Mouse (Mus musculus): Measurements from ENCODE around the gene Zfp710. TPM values are rescaled to one million over a fixed set of nuclear protein-coding genes. Genes with fewer than 3 reads are reported as not detected.

The Zfp710 gene
- polyA plus RNA-seq, 1 experiment from 2014 or later: 5.9 TPM

- TF ChIP-seq EP300 (IDR thresholded peaks at IDR 0.05; ENCODE audit: low read depth) (no peak), CTCF (IDR thresholded peaks at IDR 0.05; ENCODE audit: low read depth) (no peak)
- peak overlapping the region; percentile 91 for H3K27ac ChIP-seq (ENCODE audit: low read depth)
- no peak for ATAC-seq
- WGBS (ENCODE audit: insufficient replicate concordance): 35% methylated on average over 13 of the region's 13 CpGs
- 0 out of 2 replicates have a peak, but pooled peaks cover 4% of the 10 kb centered on the region for H3K36me3 ChIP-seq (replicated peaks; ENCODE audit: insufficient read depth, low read length)
- no peaks in the 10 kb centered on the region for H3K27me3 ChIP-seq (ENCODE audit: insufficient read depth, low read length)
- no peak overlapping the region for H3K4me3 ChIP-seq (ENCODE audit: low read depth, low read length)
- no peaks in the 10 kb centered on the region for H3K9me3 ChIP-seq (ENCODE audit: low read length)
- peak overlapping the region; percentile 42; the same call in 1 of the 2 replicates for H3K4me2 ChIP-seq (ENCODE audit: low read depth, low read length)
- peaks cover 58% of the 10 kb centered on the region for H3K4me1 ChIP-seq (ENCODE audit: insufficient read depth)
- peak; percentile 40 for DNase-seq
- no peak overlapping the region for H3K9ac ChIP-seq (replicated peaks)
Measured at GRCm38 (mm10) chr7:80059064-80059838, 34.6 kb downstream of the Zfp710 start.

- ATAC-seq (no peak), DNase-seq (no peak)
- no peak overlapping the region for H3K9ac ChIP-seq (replicated peaks)
- H3K36me3 ChIP-seq (replicated peaks; ENCODE audit: insufficient read depth, low read length): 0 out of 2 replicates have a peak, but pooled peaks cover 4% of the 10 kb centered on the region
- WGBS (ENCODE audit: insufficient replicate concordance): 60% methylated on average over 10 of the region's 10 CpGs
- TF ChIP-seq EP300 (IDR thresholded peaks at IDR 0.05; ENCODE audit: low read depth): no peak
- H3K27me3 ChIP-seq (ENCODE audit: insufficient read depth, low read length): no peaks in the 10 kb centered on the region
- H3K4me1 ChIP-seq (ENCODE audit: insufficient read depth): peaks cover 62% of the 10 kb centered on the region
- 0 out of 2 replicates have a peak overlapping the region, but pooled peaks have one; percentile 9 for H3K27ac ChIP-seq (ENCODE audit: low read depth)
- no peak overlapping the region for H3K4me3 ChIP-seq (ENCODE audit: low read depth, low read length)
- no peak overlapping the region for H3K4me2 ChIP-seq (ENCODE audit: low read depth, low read length)
- no peaks in the 10 kb centered on the region for H3K9me3 ChIP-seq (ENCODE audit: low read length)
Measured at GRCm38 (mm10) chr7:80060012-80060778, 35.6 kb downstream of the Zfp710 start.

GRCm38 (mm10) chr7:80062083-80062826 lies 37.6 kb downstream of the Zfp710 start:
- DNase-seq (no peak), ATAC-seq (no peak)
- Histone ChIP-seq H3K36me3 (replicated peaks; ENCODE audit: insufficient read depth, low read length) (0 out of 2 replicates have a peak, but pooled peaks cover 4% of the 10 kb centered on the region), H3K9me3 (ENCODE audit: low read length) (no peaks in the 10 kb centered on the region), H3K9ac (replicated peaks) (no peak overlapping the region), H3K4me3 (ENCODE audit: low read depth, low read length) (no peak overlapping the region), H3K27me3 (ENCODE audit: insufficient read depth, low read length) (no peaks in the 10 kb centered on the region), H3K4me1 (ENCODE audit: insufficient read depth) (peaks cover 45% of the 10 kb centered on the region), H3K27ac (ENCODE audit: low read depth) (no peak overlapping the region), H3K4me2 (ENCODE audit: low read depth, low read length) (no peak overlapping the region)
- 83% methylated on average over 17 of the region's 17 CpGs for whole genome bisulfite sequencing (ENCODE audit: insufficient replicate concordance)
- TF ChIP-seq CTCF (IDR thresholded peaks at IDR 0.05; ENCODE audit: low read depth): no peak
- no peak for TF ChIP-seq EP300 (IDR thresholded peaks at IDR 0.05; ENCODE audit: low read depth)

GRCm38 (mm10) chr7:80063244-80063643 lies 38.6 kb downstream of the Zfp710 start:
- TF ChIP-seq EP300 (IDR thresholded peaks at IDR 0.05; ENCODE audit: low read depth) (no peak), CTCF (IDR thresholded peaks at IDR 0.05; ENCODE audit: low read depth) (no peak)
- no peak overlapping the region for H3K27ac ChIP-seq (ENCODE audit: low read depth)
- ATAC-seq (no peak), DNase-seq (no peak)
- H3K9me3 ChIP-seq (ENCODE audit: low read length): no peaks in the 10 kb centered on the region
- no peak overlapping the region for H3K4me3 ChIP-seq (ENCODE audit: low read depth, low read length)
- H3K9ac ChIP-seq (replicated peaks): no peak overlapping the region
- 54% methylated on average over 5 of the region's 5 CpGs for WGBS (ENCODE audit: insufficient replicate concordance)
- H3K36me3 ChIP-seq (replicated peaks; ENCODE audit: insufficient read depth, low read length): 0 out of 2 replicates have a peak, but pooled peaks cover 4% of the 10 kb centered on the region
- no peaks in the 10 kb centered on the region for H3K27me3 ChIP-seq (ENCODE audit: insufficient read depth, low read length)
- H3K4me2 ChIP-seq (ENCODE audit: low read depth, low read length): no peak overlapping the region
- H3K4me1 ChIP-seq (ENCODE audit: insufficient read depth): peaks cover 35% of the 10 kb centered on the region

- ATAC-seq: no peak
Measured at GRCm38 (mm10) chr7:80063902-80064736, 39.5 kb downstream of the Zfp710 start.

More at GRCm38 (mm10) chr7:80063902-80064736, 39.5 kb downstream of the Zfp710 start:
- Histone ChIP-seq H3K4me1 (ENCODE audit: insufficient read depth) (peaks cover 31% of the 10 kb centered on the region), H3K27ac (ENCODE audit: low read depth) (no peak overlapping the region), H3K9me3 (ENCODE audit: low read length) (no peaks in the 10 kb centered on the region), H3K4me2 (ENCODE audit: low read depth, low read length) (no peak overlapping the region), H3K4me3 (ENCODE audit: low read depth, low read length) (no peak overlapping the region), H3K9ac (replicated peaks) (no peak overlapping the region), H3K27me3 (ENCODE audit: insufficient read depth, low read length) (no peaks in the 10 kb centered on the region), H3K36me3 (replicated peaks; ENCODE audit: insufficient read depth, low read length) (0 out of 2 replicates have a peak, but pooled peaks cover 4% of the 10 kb centered on the region)
- WGBS (ENCODE audit: insufficient replicate concordance): 50% methylated on average over 15 of the region's 15 CpGs
- TF ChIP-seq EP300 (IDR thresholded peaks at IDR 0.05; ENCODE audit: low read depth) (no peak), CTCF (IDR thresholded peaks at IDR 0.05; ENCODE audit: low read depth) (no peak)
- DNase-seq: no peak

Data from liver, postnatal 0 days (tissue).